Mouse (Mus musculus) liver, embryonic 14.5 days (tissue): Measurements from ENCODE around the gene Ywhab.

Source experiments
- CTCF ChIP-seq: IDR thresholded peaks from 2 replicates; pipeline ENCODE4 v1.5.1; 2016; ENCODE audit warnings: antibody characterized with exemption, low read depth, control low read depth
- EP300 ChIP-seq: IDR thresholded peaks from 2 replicates; pipeline ENCODE4 v1.6.1; 2016; ENCODE audit warnings: antibody characterized with exemption, low read depth

- no peak for TF ChIP-seq CTCF
- TF ChIP-seq EP300 = no peak
Measured at GRCm38 (mm10) chr2:163947976-163948375, 46.8 kb upstream of the Ywhab start.
